Mouse (Mus musculus) testis, adult 2 months (tissue): ENCODE results near the gene Wsb1.

Source experiments
- CTCF ChIP-seq: fragments of 200-500 bp; IDR thresholded peaks from 2 replicates; pipeline ENCODE4 v1.5.1; 2012; ENCODE audit warnings: low read depth, mild to moderate bottlenecking, inconsistent platforms, low read length, moderate library complexity; ENCODE audit not compliant: control insufficient read depth, insufficient read depth, insufficient replicate concordance
- POLR2A ChIP-seq: fragments of 200-500 bp; IDR thresholded peaks from 2 replicates; pipeline ENCODE4 v1.6.1; 2012; ENCODE audit warnings: low read depth, mild to moderate bottlenecking, inconsistent platforms, low read length, moderate library complexity; ENCODE audit not compliant: control insufficient read depth

GRCm38 (mm10) chr11:79230251-79230570 is 24.3 kb downstream of the Wsb1 start:
- TF ChIP-seq POLR2A (no peak), CTCF (no peak)
